Mouse (Mus musculus) bone marrow, adult 2 months (tissue): ENCODE data around the gene Emp2.

Source experiments
- CTCF ChIP-seq: fragments of 200-500 bp; IDR thresholded peaks from 2 replicates; pipeline ENCODE4 v1.5.1; 2011; ENCODE audit warnings: low read length, control low read depth; ENCODE audit not compliant: control insufficient read depth, insufficient read depth
- POLR2A ChIP-seq: fragments of 200-500 bp; IDR thresholded peaks from 2 replicates; pipeline ENCODE4 v1.6.1; 2011; ENCODE audit warnings: low read depth, mild to moderate bottlenecking, control low read depth, low read length, borderline replicate concordance; ENCODE audit not compliant: control insufficient read depth

DNA sequence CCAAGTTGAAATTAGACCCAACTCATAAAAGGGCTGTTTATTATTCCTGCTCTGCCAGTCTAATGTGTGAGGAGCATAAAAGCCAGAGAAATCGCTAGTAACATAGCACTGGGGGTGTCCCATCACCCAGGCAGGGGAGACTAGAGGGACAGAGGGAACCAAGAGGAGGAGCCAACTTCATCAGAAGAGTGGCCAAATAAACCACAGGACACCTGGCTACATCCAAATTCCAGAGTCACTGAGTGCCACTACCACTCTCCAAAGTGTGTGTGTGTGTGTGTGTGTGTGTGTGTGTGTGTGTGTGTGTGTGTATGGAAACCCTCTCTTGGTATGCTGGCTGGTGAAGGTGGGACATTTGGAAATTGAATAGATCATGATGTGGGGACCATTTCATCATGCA, 49.3 kb upstream of the Emp2 start:
- TF ChIP-seq CTCF (no peak), POLR2A (no peak)
